Mouse (Mus musculus) hindlimb bud, embryonic 11.5 days (tissue): ENCODE measurements around the gene Yy1.

Source experiments
- DNase-seq: peaks from one replicate; pipeline ENCODE4 v3.0.0-alpha.2; 2012; ENCODE audit warnings: low read depth, low spot score; ENCODE audit errors: extremely low spot score

Yy1 gene

DNA sequence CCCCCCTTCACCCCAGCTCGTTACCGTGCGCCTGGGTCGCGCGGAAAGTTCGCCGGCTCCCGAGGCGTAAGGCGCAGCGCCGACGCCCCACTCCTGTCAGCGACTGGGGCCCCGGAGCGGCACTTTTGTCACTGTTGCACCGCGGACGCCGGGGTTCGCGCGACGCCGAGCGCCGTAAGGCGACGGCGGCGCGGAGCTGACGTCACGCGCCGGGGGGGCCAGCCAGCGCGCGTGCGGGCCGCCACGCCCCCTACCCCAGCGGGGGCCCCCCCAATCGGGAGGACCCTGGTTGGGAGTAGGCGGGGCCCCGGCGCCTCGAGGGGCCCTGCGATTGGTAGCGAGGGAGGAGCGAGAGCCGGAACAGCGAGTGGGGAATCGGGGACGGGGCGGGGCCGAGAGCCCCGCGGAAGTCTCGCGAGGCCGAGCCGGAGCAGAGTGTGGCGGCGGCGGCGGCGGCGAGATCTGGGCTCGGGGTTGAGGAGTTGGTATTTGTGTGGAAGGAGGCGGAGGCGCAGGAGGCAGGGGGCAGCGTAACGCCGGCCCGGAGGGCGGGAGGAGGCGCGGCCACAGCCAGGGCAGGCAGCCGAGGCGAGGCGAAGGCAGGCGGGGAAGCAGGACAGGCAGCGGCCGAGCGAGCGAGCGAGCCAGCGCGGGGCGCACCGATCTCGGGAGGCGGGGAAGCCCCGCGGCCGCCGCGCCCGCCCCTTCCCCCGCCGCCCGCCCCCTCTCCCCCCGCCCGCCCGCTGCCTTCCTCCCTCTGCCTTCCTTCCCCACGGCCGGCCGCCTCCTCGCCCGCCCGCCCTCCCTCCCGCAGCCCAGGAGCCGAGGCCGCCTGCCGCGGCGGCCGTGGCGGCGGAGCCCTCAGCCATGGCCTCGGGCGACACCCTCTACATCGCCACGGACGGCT is at the start of gene Yy1:
Gene Yy1 (plus strand): TSS at position 428 of the 907 bp plus-strand sequence.
- DNase-seq = peak; percentile 88

DNA sequence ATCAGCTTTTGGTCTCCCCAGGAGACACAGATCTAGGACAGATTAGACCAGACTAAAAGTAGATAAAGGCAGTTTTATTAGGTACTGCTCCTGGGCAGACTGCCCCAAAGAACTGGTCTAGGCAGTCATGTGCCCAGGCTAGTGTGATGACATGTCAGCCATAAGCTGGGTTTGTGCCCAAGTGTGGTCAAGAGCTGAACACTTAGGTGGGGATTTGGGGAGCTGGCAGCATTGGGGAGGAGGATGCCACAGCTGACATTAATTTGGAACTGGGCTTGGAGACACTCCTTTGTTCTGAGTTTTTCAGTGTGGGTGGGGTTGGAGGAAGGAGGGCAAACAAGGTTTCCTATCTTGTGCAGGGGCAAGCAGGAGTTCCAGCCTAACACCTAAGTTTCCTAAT is 46.8 kb upstream of the Yy1 start:
- no peak for DNase-seq

DNA sequence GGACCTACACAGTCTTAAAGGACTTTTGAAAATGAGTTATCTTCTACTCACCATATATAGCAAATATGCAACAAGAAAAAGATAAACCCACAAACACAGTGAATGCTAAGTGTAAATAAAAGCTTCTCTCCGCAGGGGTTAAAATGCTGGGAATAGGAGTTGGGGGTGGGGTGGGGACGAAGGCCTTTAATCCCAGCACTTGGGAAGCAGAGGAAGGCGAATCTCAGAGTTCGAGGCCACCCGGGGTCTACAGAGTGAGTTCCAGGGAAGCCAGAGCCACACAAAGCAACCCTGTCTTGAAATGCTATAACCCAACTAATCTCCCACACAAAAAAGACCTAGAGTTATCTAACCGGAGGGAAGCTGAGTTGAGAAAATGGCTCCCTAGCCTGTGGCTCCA is 43.8 kb upstream of the Yy1 start:
- no peak for DNase-seq

DNA sequence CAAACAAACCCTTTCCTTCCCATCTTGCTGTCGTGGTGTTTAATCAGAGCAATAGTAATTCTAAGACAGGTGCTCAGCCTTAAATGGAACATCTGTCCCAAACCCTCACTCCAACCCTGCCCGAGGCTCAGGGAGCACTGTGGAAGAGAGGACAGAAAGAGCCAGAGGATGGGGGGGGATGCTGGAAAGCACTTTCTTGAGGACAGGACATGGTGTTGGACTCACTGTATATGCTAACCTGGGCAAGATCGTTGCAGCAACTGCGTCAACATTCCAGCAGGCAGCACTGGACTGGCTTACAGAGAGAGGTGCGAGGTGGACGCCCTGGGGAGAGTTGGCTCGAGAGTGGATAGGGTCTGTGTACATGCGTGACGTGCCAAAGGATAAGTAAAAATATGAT is 43.3 kb upstream of the Yy1 start:
- DNase-seq = no peak

DNA sequence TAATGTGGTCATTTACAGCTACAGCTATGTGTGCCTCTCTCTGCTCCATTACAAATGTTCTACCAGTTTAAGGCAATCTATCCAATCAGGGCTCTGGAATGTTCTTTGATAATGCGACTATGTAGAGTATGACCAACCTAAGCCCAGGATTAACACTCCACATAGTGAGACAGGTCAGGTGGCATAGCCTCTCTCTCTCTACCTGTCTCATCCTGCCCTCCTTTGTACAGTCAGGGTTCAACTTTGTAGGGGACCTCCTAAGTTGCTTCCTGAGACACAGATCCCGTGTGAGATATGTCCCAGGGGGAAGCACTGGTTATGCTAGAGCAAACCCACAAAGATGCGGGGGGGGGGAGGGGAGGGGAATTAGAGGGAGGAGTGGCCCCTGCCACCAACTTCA is 42.5 kb upstream of the Yy1 start:
- DNase-seq = no peak

DNA sequence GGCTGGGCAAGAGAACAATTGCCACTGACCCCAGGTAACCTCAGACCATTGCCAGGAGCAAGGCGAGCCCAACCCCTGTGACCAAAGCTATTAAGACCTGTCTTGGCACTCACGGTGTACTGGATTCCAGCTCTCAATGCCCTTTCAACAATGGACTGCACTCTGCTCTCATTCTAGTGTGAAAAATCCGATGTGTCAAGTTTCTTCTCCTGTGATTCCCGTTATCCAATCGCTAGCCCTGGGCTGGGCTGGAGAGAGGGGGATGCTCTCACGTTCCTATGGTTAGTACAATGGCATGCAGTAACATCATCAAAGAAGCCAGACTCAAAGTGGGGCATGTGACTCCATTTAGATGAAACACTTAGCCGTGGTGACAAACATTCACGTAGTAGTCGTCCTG is 41.0 kb upstream of the Yy1 start:
- DNase-seq = no peak

DNA sequence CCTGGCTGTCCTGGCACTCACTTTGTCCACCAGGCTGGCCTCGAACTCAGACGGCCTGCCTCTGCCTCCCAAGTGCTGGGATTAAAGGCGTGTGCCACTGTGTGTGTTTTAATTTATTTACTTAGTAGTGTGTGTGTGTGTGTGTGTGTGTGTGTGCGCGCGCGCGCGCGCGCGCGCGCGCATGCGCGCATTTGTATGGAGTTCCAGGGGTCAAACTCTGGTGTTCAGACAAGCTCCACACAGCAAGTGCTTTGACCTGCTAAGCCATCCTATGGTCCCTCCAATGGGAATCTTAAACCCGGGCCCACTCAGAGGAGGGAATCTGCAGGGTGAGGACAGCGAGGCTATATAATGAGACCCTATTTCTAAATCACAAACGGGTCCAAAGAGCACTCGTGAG is 37.6 kb upstream of the Yy1 start:
- DNase-seq = no peak

DNA sequence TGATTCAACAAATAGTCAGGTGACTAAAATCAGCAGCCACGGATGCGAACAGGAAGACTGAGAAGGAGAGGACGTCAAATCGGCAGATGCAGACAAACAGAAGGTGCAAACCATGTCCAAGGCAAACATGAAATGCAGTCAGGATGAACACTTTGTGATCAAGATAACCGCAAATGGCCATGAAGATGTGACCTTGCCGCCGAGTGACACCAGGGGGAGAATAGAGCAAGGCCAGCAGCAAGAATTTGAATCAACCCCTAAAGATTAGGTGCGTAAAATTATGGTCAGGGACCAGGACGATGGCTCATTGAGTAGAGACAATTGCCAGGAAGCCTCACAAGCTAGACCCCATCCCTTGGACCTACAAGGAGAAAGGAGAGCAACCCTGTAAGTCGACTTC is 36.2 kb upstream of the Yy1 start:
- DNase-seq = no peak

DNA sequence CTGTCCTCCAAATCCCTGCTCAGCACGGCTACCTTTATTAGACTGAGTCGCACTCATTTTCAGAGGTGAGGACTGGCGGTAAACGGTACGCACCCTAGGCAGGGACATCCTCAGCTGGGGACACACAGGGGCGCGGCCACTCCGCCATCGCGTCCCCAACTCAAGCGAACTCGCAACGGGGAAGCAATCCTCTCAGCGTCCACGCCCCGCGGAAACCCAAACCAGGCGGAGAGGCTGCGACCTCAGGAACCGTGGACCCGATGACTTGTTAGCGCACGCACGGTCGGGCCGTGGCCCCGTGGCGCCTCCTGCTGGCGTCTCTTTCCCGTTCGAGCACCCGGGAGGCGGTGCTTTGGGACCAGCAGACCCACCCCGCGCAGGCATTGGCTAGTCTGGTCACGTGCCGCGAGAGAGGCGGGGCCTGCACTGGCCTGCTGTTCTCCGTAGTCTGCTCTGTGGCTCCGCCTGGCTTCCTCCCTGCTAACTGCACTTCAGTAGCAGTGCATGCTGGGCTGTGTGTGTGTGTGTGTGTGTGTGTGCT is 35.0 kb upstream of the Yy1 start:
- DNase-seq = peak; percentile 88

DNA sequence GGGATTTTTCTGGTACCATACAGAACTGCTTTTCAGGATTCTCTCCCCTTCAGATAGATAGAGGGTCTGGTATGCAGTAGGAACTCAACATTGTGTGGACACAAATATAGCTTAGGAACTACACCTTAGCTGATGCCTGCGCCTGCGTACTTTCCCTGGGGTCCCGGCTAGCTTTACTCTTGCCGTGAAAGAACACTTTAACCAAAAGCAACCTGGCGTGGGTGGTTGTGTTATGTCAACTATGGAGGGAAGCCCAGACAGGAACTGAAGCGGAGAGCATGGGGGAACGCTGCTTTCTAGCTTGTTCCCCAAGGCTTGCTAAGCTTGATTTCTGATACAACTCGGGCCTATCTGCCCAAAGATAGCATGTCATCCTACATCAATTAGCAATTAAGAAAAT is 34.5 kb upstream of the Yy1 start:
- no peak for DNase-seq

DNA sequence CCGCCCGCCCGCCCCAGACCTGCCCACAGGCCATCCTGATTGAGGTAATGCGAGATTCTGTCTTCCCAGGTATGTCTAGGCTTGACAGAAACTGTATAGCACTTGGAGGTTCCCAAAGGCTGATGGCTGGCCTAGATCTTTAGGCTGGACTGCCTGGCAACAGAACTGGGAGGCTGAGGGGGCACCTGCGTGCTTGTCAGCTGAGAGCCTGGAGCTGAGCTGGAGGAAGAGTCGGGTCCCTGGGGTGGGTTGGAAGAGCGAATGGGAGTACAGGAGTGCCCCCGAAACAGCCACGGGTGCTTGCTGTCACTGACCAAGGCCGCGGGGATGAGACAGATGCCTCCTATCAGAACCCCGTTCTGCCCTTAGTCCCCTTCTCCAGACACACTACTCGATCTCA is 34.1 kb upstream of the Yy1 start:
- no peak for DNase-seq

DNA sequence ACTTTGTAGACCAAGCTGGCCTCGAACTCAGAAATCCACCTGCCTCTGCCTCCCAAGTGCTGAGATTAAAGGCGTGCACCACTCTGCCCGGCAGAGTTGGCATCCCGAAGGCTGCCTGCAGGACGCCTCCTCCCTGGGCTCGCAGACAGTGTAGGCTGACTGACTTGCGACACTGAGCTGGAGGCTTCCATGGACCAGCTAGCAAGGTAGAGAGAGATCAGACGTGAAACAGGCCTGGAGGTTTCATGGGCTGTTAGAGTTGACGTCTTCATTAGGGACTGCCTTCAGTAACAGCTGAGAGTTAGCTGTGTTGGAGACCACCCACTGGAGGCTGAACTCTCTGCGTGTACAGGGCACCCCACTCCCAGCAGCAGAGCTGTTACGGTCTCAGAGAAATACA is 33.5 kb upstream of the Yy1 start:
- DNase-seq = no peak

DNA sequence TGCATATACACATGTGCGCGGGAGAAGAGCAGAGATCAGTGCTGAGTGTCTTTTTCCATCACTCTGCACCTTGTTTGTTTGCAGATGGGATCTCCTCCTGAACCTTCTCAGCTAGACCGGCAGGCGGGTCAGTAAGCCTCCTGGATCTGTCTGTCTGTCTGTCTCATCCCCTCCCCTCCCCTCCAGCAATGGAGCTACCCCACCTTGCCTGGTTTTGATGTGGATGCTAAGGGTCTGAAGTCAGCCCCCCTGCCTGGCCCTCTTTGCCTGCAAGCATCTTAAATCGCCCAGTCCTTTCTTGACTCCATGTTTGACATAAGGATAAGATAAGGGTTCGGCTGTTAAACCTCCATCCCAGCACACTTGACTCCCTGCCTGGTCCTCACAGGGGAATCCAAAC is 32.8 kb upstream of the Yy1 start:
- no peak for DNase-seq

DNA sequence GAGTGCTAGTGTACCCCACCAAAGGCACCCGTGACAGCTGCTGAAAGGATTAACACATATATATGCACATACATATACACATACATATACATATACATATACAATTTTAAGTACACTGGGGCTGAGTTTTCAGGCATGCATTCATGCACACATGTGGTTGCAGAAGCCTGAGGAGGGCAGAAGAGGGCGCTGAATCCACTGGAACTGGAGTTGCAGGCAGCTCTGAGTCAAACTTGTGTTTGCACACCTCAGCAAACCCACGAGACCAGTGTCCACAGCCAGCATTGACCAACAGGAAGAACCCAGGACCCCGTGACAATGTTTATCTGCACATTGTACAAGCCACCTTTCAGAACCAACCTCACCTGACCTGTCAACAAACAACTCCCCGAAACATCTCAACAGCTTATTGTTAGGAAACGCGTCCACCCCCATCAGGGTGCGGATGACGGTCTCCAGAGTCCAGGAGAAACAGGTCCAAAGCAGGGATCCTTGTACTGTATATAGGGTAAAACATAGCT is 32.2 kb upstream of the Yy1 start:
- DNase-seq = no peak

DNA sequence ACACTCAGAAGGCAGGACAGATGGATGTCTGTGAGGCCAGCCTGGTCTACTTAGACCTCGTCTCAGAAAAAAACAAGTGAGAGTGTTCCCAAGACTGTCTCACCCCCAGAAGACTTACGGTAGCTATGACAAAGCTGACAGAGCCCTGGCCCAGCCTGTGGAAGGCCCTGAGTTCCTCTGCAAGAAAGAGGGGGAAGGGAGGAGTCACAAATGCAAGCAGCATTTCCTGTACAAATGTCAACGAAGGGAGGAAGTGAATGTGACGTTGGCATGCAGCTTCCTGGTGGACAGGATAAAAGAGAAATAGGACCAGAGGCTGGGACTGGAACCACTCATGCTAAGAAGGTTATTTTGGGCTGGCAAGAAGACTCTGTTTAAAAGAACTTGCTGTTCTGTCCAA is 31.6 kb upstream of the Yy1 start:
- no peak for DNase-seq

DNA sequence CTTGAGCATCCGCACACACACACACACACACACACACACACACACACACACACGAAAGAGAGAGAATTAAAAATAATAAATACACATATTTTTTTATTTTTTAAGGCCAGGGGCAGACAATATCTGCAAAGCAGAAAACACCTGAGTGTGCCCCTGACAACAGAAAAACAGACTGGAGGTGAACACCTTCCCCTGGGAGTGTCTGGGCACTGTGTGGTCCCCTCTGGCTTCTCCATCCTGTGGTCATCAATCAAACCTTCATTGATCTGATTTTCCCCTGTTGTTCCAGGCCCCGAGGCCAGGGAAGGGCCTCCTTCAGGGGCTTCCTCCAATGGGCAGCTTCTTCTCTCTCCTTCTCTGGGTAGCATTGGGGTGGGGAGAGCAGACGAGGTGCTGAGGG is 31.1 kb upstream of the Yy1 start:
- DNase-seq = no peak

DNA sequence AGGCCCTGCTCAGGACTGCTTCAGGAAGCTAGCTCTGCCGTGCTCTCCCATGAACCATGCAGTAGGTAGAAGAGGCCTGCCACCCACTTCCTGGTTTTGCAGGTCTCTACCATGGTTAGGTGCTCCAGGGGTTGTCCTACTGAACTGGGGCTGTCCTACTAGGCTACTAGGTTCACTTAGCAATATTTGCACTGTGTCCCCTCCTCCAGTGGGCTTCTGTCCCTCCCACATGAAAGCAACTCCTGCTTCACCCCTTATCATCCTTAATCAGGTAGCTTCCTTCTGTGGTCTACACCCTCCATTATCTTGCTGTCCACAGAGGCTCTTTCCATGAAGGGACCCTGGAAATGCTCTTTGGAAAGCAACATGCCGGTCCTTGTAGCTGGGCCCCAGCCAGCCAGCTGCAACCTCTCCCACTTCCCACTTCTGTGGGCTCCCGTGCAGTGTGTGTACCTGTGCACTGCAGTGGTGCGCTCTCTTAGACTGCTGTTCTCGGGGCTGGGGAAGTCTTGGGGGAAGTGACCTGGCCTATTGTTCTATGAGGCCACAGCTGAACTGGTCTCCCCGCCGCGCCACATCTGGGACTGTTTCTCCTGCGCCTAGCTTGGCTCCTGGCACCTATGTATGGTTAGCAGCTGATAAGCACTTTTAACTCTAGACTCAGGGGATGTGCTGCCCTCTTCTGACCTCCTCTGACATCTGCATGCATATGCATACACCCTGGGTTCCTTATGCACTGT is 29.5 kb upstream of the Yy1 start:
- no peak for DNase-seq

DNA sequence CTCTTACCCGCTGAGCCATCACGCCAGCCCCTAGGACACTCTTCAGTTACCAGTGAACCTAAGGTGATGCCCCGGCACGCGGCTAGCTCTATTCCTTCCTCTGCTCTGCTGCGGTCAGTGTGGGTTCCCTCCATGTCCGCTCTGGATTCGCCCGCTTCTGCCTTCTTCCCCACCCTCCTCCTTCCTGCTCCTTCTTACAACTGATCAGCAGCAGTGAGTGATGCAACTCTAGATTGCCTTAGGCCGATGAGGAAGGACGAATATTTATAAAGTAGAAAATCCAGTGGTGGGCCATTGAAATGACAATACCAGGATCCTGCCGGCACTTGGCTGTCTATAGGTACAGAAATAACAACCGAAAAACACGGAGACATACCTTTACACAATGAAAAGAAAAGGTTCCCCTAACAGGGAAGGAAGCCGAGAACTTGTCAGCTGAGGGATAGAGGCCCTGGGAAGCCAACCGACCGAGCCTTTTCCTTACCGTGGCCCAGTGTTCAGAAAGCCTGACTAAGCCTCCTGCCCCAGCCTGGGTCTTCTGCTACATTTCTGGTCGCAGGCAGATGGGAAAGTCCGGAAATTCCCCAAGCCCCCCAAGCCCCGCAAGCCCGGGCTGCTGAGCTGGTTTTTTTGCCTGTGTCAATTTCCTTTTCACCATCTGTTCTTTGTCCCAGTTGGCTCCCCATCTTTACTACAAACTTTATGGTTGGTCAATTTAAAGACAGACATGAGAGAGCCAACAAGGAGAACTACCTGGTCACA is 27.7 kb upstream of the Yy1 start:
- no peak for DNase-seq

DNA sequence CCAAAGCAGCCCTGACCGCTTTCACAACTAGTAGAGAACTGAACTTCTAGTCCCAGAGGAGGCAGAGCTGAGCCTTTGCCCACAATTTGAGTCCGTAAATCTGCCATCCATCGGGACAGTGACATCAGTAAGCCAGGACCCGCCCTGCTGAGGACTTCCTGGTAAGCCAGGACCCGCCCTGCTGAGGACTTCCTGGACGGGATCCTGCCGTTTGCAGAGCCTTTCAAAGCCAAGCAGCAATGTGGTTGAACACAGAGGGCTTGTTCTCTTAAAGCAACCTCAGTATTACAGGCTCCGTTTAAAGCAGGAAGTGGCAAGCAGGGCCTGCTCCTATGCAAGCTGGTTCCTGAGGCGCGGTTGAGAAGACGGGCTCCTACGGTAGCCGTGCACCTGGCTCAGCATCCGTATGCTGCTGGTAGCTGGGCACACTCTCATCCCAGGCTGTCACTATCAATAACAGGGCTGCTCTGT is 27.0 kb upstream of the Yy1 start:
- no peak for DNase-seq

DNA sequence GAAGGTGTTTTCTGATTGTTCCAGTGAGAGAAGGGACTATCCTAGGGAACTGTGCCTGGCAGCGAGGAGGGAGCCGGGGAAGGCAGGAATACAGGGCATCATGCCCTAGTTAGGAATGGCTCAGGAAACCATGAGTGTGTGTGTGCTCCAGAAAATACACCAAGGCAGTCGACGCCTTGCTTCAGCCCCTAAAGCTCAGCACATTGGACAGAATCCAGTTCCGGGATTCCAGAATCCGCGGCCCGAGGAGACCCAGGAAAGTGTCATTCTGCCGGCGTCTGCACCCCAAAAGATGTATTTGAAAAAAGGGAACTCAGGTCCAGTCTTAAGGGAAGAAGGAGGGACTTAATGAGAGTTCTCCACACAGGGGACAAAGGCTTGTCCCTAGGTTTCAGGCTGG is 26.5 kb upstream of the Yy1 start:
- DNase-seq = no peak

DNA sequence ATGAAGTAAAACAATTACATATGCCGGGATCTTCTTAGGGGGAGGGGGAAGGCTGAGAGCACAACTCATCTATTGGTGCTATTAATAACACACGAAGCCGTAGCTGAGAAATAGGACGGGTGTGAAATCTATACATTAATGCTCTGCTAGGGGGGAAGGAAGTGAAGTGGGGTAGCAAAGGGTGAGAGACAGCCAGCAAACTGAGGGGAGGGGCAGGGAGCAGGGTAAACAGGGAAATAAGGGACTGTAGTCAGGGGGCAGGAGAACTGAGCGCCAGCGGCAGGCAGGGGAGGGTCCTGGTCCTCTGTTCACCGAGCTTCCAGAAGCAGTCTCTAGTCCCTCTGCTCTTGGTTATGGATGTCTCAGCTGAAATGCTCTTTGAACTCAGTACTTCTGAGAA is 25.9 kb upstream of the Yy1 start:
- DNase-seq = no peak
